Mouse (Mus musculus) regulatory T cell (primary cell): ENCODE data around the gene Nfatc2ip.
"Not testable (repeated sequence)": the region's sequence is repeated elsewhere in the genome, so short reads cannot be mapped to it uniquely, and the experiment has no call there.

Experiments used
- in situ Hi-C: fragments of 300-600 bp; cut with MboI, MseI; formaldehyde crosslinking; loops from one replicate; pipeline ENCODE4 v1.15.1; 2025; ENCODE audit warnings: high pct_unique_total_duplicates

Gene Nfatc2ip

GRCm38 (mm10) chr7:126411061-126411460 is 14.5 kb upstream of the Nfatc2ip start:
- in situ Hi-C loops = no loop called here

GRCm38 (mm10) chr7:126408686-126409085 is 12.1 kb upstream of the Nfatc2ip start:
- in situ Hi-C loops = loop anchor here (5.0 kb wide), 1 partner anchor 119 kb away; no protein-coding TSS in a partner anchor

GRCm38 (mm10) chr7:126402518-126402917 is 6.0 kb upstream of the Nfatc2ip start:
- in situ Hi-C loops = not testable (repeated sequence)

- in situ Hi-C loops = loop anchor here (5.0 kb wide), 1 partner anchor 73 kb away; no protein-coding TSS in a partner anchor
Measured at GRCm38 (mm10) chr7:126399548-126399947, 3.0 kb upstream of the Nfatc2ip start.

- in situ Hi-C loops = loop anchor here (5.0 kb wide), 1 partner anchor 74 kb away; no protein-coding TSS in a partner anchor
Measured at GRCm38 (mm10) chr7:126397822-126398221, 1.3 kb upstream of the Nfatc2ip start.

GRCm38 (mm10) chr7:126397221-126397620 is 684 bp upstream of the Nfatc2ip start:
- in situ Hi-C loops = loop anchor here (5.0 kb wide), 1 partner anchor 75 kb away; no protein-coding TSS in a partner anchor

- in situ Hi-C loops = not testable (repeated sequence)
Measured at GRCm38 (mm10) chr7:126392086-126392884, 4.3 kb downstream of the Nfatc2ip start.

- in situ Hi-C loops = no loop called here
Measured at GRCm38 (mm10) chr7:126388185-126388584, 8.4 kb downstream of the Nfatc2ip start.

GRCm38 (mm10) chr7:126383565-126383964 is 13.0 kb downstream of the Nfatc2ip start:
- in situ Hi-C loops = no loop called here

- in situ Hi-C loops = no loop called here
Measured at GRCm38 (mm10) chr7:126377278-126378158, 19.0 kb downstream of the Nfatc2ip start, which contains the start of gene Spns1. TSS of gene Spns1 (minus strand) at chr7:126377450.

GRCm38 (mm10) chr7:126376903-126377277 is 19.6 kb downstream of the Nfatc2ip start:
- in situ Hi-C loops = no loop called here

GRCm38 (mm10) chr7:126375012-126375411 is 21.5 kb downstream of the Nfatc2ip start:
- in situ Hi-C loops = no loop called here

GRCm38 (mm10) chr7:126374526-126374925 is 22.0 kb downstream of the Nfatc2ip start:
- in situ Hi-C loops = no loop called here

GRCm38 (mm10) chr7:126373007-126373406 is 23.5 kb downstream of the Nfatc2ip start:
- in situ Hi-C loops = no loop called here

GRCm38 (mm10) chr7:126369393-126369792 is 27.1 kb downstream of the Nfatc2ip start, which contains the start of gene Lat:
TSS of gene Lat (minus strand) at chr7:126369570.
- in situ Hi-C loops = loop anchor here (5.0 to 10.0 kb wide), 2 partner anchors 37 to 775 kb away; no protein-coding TSS in a partner anchor

GRCm38 (mm10) chr7:126368367-126368766 is 28.2 kb downstream of the Nfatc2ip start:
- in situ Hi-C loops = loop anchor here (5.0 to 10.0 kb wide), 2 partner anchors 36 to 774 kb away; no protein-coding TSS in a partner anchor

- in situ Hi-C loops = loop anchor here (5.0 to 10.0 kb wide), 2 partner anchors 35 to 773 kb away; no protein-coding TSS in a partner anchor
Measured at GRCm38 (mm10) chr7:126367636-126368035, 28.9 kb downstream of the Nfatc2ip start.

GRCm38 (mm10) chr7:126363038-126363437 is 33.5 kb downstream of the Nfatc2ip start:
- in situ Hi-C loops = loop anchor here (10.0 kb wide), 1 partner anchor 768 kb away; no protein-coding TSS in a partner anchor

- in situ Hi-C loops = no loop called here
Measured at GRCm38 (mm10) chr7:126359049-126359448, 37.5 kb downstream of the Nfatc2ip start.

- in situ Hi-C loops = no loop called here
Measured at GRCm38 (mm10) chr7:126358413-126358812, 38.1 kb downstream of the Nfatc2ip start.

- in situ Hi-C loops = no loop called here
Measured at GRCm38 (mm10) chr7:126357838-126358237, 38.7 kb downstream of the Nfatc2ip start.
